Mouse (Mus musculus) erythroid progenitor cell, adult 5-6 weeks (primary cell): ENCODE measurements around the gene Baiap2. TPM values are rescaled to one million over a fixed set of nuclear protein-coding genes. Genes with fewer than 3 reads are reported as not detected.

Experiments
- ATAC-seq: replicated peaks from 2 replicates; pipeline ENCODE4 v1.8.0; 2016; ENCODE audit warnings: moderate number of reproducible peaks, mild to moderate bottlenecking, moderate TSS enrichment, inconsistent platforms; ENCODE audit not compliant: poor library complexity, low FRiP score, severe bottlenecking
- total RNA-seq, 2 experiments: library from RNA; stranded (forward) in 1 of 2; stranded (reverse) in 1 of 2; fragments of 150-400 nt in 1 of 2; fragments of 186-747, 209-891 nt in 1 of 2; gene quantifications; 2 replicates each; pipeline versions ENCODE4 v1.2.3 to v1.2.4; 2015 to 2017; ENCODE audit warnings: low replicate concordance in 2 of 2

Gene Baiap2
- total RNA-seq, 2 experiments from 2014 or later: 1.3 to 3.2 TPM

GRCm38 (mm10) chr11:119942201-119942726 lies 299 bp upstream of the Baiap2 start:
- no peak for ATAC-seq

- ATAC-seq: no peak
Measured at GRCm38 (mm10) chr11:119943428-119943988, 945 bp downstream of the Baiap2 start.

GRCm38 (mm10) chr11:119945343-119945742 lies 2.8 kb downstream of the Baiap2 start:
- ATAC-seq: no peak

GRCm38 (mm10) chr11:119947426-119947825 lies 4.9 kb downstream of the Baiap2 start:
- no peak for ATAC-seq

- no peak for ATAC-seq
Measured at GRCm38 (mm10) chr11:119947897-119948296, 5.3 kb downstream of the Baiap2 start.

GRCm38 (mm10) chr11:119948305-119948704 lies 5.7 kb downstream of the Baiap2 start:
- no peak for ATAC-seq

GRCm38 (mm10) chr11:119948803-119949202 lies 6.2 kb downstream of the Baiap2 start:
- no peak for ATAC-seq

- ATAC-seq: no peak
Measured at GRCm38 (mm10) chr11:119950535-119950934, 8.0 kb downstream of the Baiap2 start.

- ATAC-seq: no peak
Measured at GRCm38 (mm10) chr11:119951326-119951725, 8.8 kb downstream of the Baiap2 start.

GRCm38 (mm10) chr11:119952429-119953224 lies 10.1 kb downstream of the Baiap2 start:
- ATAC-seq: no peak

GRCm38 (mm10) chr11:119954233-119954632 lies 11.7 kb downstream of the Baiap2 start:
- ATAC-seq: no peak

- ATAC-seq: no peak
Measured at GRCm38 (mm10) chr11:119954749-119955337, 12.3 kb downstream of the Baiap2 start.

- ATAC-seq: no peak
Measured at GRCm38 (mm10) chr11:119955432-119955831, 12.9 kb downstream of the Baiap2 start.

- ATAC-seq: no peak
Measured at GRCm38 (mm10) chr11:119956590-119956989, 14.0 kb downstream of the Baiap2 start.

GRCm38 (mm10) chr11:119958856-119959255 lies 16.3 kb downstream of the Baiap2 start:
- ATAC-seq: no peak

- ATAC-seq: no peak
Measured at GRCm38 (mm10) chr11:119959714-119960113, 17.2 kb downstream of the Baiap2 start.

GRCm38 (mm10) chr11:119960671-119961070 lies 18.1 kb downstream of the Baiap2 start:
- no peak for ATAC-seq

- ATAC-seq: no peak
Measured at GRCm38 (mm10) chr11:119961511-119961910, 18.9 kb downstream of the Baiap2 start.

- ATAC-seq: no peak
Measured at GRCm38 (mm10) chr11:119965053-119965452, 22.5 kb downstream of the Baiap2 start.

GRCm38 (mm10) chr11:119966294-119966693 lies 23.7 kb downstream of the Baiap2 start:
- ATAC-seq: no peak

- ATAC-seq: no peak
Measured at GRCm38 (mm10) chr11:119967401-119967800, 24.8 kb downstream of the Baiap2 start.
